Mouse (Mus musculus) liver, embryonic 14.5 days (tissue): ENCODE results near the gene 4921524J17Rik. TPM values are rescaled to one million over a fixed set of nuclear protein-coding genes. Genes with fewer than 3 reads are reported as not detected.

Experiments used
- ATAC-seq: fragments of 200-750 bp; cut with Nextera tagmentation; 2 replicates; pipeline ENCODE4 v1.8.0; 2017; ENCODE audit warnings: moderate number of reproducible peaks, mild to moderate bottlenecking, moderate library complexity; ENCODE audit not compliant: insufficient read depth
- DNase-seq, 3 experiments: peaks; one replicate each; pipeline ENCODE4 v3.0.0-alpha.2; 2012 to 2013; ENCODE audit warnings: low read depth in 3 of 3, low spot score in 3 of 3
- H3K27ac ChIP-seq: fragments of 300-500 bp; sonication (generic); 2 replicates; pipeline ENCODE4 v1.5.1; 2014; ENCODE audit warnings: moderate library complexity, mild to moderate bottlenecking, control low read depth, inconsistent platforms
- H3K27me3 ChIP-seq: fragments of 300-500 bp; sonication (generic); 2 replicates; pipeline ENCODE4 v1.6.1; 2014; ENCODE audit warnings: mild to moderate bottlenecking, low read length, moderate library complexity; ENCODE audit not compliant: control insufficient read depth, insufficient read depth
- H3K36me3 ChIP-seq: fragments of 300-500 bp; sonication (generic); replicated peaks from 2 replicates; pipeline ENCODE4 v1.6.1; 2014; ENCODE audit warnings: low read depth; ENCODE audit not compliant: control insufficient read depth, insufficient read depth
- H3K4me1 ChIP-seq, 2 experiments: fragments of 200-500 bp in 1 of 2; fragments of 300-500 bp in 1 of 2; sonication (generic) in 1 of 2; replicated peaks; 2 replicates each; pipeline ENCODE4 v1.6.1; 2012 to 2014; ENCODE audit warnings: antibody characterized with exemption in 1 of 2, inconsistent platforms in 1 of 2, low read length in 1 of 2; ENCODE audit not compliant: control insufficient read depth in 2 of 2, insufficient read depth in 2 of 2
- H3K4me2 ChIP-seq: fragments of 300-500 bp; sonication (generic); 2 replicates; pipeline ENCODE4 v1.6.1; 2014; ENCODE audit warnings: low read depth, mild to moderate bottlenecking, control low read depth, moderate library complexity
- H3K4me3 ChIP-seq, 2 experiments: fragments of 200-500 bp in 1 of 2; fragments of 300-500 bp in 1 of 2; sonication (generic) in 1 of 2; 2 replicates each; pipeline ENCODE4 v1.5.1; 2012 to 2014; ENCODE audit warnings: low read depth in 2 of 2, low read length in 2 of 2, mild to moderate bottlenecking in 2 of 2, control low read depth in 1 of 2, inconsistent platforms in 1 of 2, moderate library complexity in 1 of 2; ENCODE audit not compliant: insufficient read depth in 1 of 2
- H3K9ac ChIP-seq: fragments of 300-500 bp; sonication (generic); replicated peaks from 2 replicates; pipeline ENCODE4 v1.6.1; 2014; ENCODE audit warnings: mild to moderate bottlenecking, control low read depth, moderate library complexity
- H3K9me3 ChIP-seq: fragments of 300-500 bp; sonication (generic); 2 replicates; pipeline ENCODE4 v1.6.1; 2016; ENCODE audit warnings: low read length, mixed read lengths; ENCODE audit not compliant: control insufficient read depth
- CTCF ChIP-seq: IDR thresholded peaks from 2 replicates; pipeline ENCODE4 v1.5.1; 2016; ENCODE audit warnings: antibody characterized with exemption, low read depth, control low read depth
- EP300 ChIP-seq: IDR thresholded peaks from 2 replicates; pipeline ENCODE4 v1.6.1; 2016; ENCODE audit warnings: antibody characterized with exemption, low read depth
- WGBS: fragments of 180-500 bp; shearing (Covaris S2); extraction: QIAGEN DNeasy Blood & Tissue Kit; methylation state at CpG from one replicate; pipeline ENCODE4 v1.1.7; 2014; ENCODE audit not compliant: insufficient replicate concordance; 5-methylcytosine and 5-hydroxymethylcytosine counted together
- polyA plus RNA-seq, 2 experiments: library from polyadenylated mRNA; depleted of rRNA in 1 of 2; stranded (reverse) in 1 of 2; unstranded in 1 of 2; fragments of >200 nt; fragmentation: Nextera tagmentation in 1 of 2; extraction: Ambion mirVana in 1 of 2; gene quantifications; 2 replicates each; pipeline versions ENCODE4 v1.2.1 to v1.2.3; 2012 to 2014

The 4921524J17Rik gene
- polyA plus RNA-seq, 2 experiments, result 7.0 to 15.4 TPM

GRCm38 (mm10) chr8:85363406-85363805 lies 69.2 kb downstream of the 4921524J17Rik start:
- no peaks in the 10 kb centered on the region for H3K27me3 ChIP-seq
- no peak overlapping the region for H3K4me3 ChIP-seq
- no peak overlapping the region for H3K4me2 ChIP-seq
- H3K9me3 ChIP-seq, result no peaks in the 10 kb centered on the region
- peaks cover 21% of the 10 kb centered on the region for H3K36me3 ChIP-seq
- DNase-seq (peak in 1 of 3 experiments; percentile 30), ATAC-seq (peak; percentile 18; the same call in 1 of the 2 replicates)
- H3K27ac ChIP-seq, result no peak overlapping the region
- no peak overlapping the region for H3K9ac ChIP-seq
- TF ChIP-seq EP300 (peak; percentile 71), CTCF (no peak)
- 35% methylated on average over 6 of the region's 6 CpGs for WGBS
- H3K4me1 ChIP-seq, result peaks cover 12 to 18% of the 10 kb centered on the region in 2 experiments

- no peak for DNase-seq
- no peaks in the 10 kb centered on the region for H3K9me3 ChIP-seq
- H3K36me3 ChIP-seq, result peaks cover 31% of the 10 kb centered on the region
- H3K4me2 ChIP-seq, result no peak overlapping the region
- no peak for ATAC-seq
- H3K4me1 ChIP-seq, result peaks cover 12 to 18% of the 10 kb centered on the region in 2 experiments
- WGBS, result 79% methylated on average over 4 of the region's 4 CpGs
- H3K9ac ChIP-seq, result no peak overlapping the region
- H3K27me3 ChIP-seq, result no peaks in the 10 kb centered on the region
- TF ChIP-seq EP300 (no peak), CTCF (no peak)
- no peak overlapping the region for H3K4me3 ChIP-seq
- no peak overlapping the region for H3K27ac ChIP-seq
Observed at GRCm38 (mm10) chr8:85362211-85362610, 70.4 kb downstream of the 4921524J17Rik start.

Other genes starting within 250 kb of the 4921524J17Rik start
- gene Olfr371, start 206.8 kb downstream of the 4921524J17Rik start, polyA plus RNA-seq (2012; rRNA removed), result not detected in 2 replicates
- not detected in 2 replicates for gene Olfr371, start 206.8 kb downstream of the 4921524J17Rik start, polyA plus RNA-seq (2014; fragmentation: Nextera tagmentation; extraction: Ambion mirVana)
- gene Orc6, start 133.2 kb downstream of the 4921524J17Rik start, polyA plus RNA-seq (2012; rRNA removed), result 44.4 and 71.7 TPM in 2 replicates
- 108 and 109 TPM in 2 replicates for gene Orc6, start 133.2 kb downstream of the 4921524J17Rik start, polyA plus RNA-seq (2014; fragmentation: Nextera tagmentation; extraction: Ambion mirVana)
- 24.6 and 35.6 TPM in 2 replicates for gene Vps35, start 133.0 kb downstream of the 4921524J17Rik start, polyA plus RNA-seq (2012; rRNA removed)
- gene Vps35, start 133.0 kb downstream of the 4921524J17Rik start, polyA plus RNA-seq (2014; fragmentation: Nextera tagmentation; extraction: Ambion mirVana), result 89.9 and 97.5 TPM in 2 replicates
- 33.0 and 42.1 TPM in 2 replicates for gene Mylk3, start 46.5 kb downstream of the 4921524J17Rik start, polyA plus RNA-seq (2012; rRNA removed)
- gene Mylk3, start 46.5 kb downstream of the 4921524J17Rik start, polyA plus RNA-seq (2014; fragmentation: Nextera tagmentation; extraction: Ambion mirVana), result 48.7 and 53.1 TPM in 2 replicates
- 8.1 and 8.7 TPM in 2 replicates for gene Gpt2, start 59.7 kb upstream of the 4921524J17Rik start, polyA plus RNA-seq (2012; rRNA removed)
- gene Gpt2, start 59.7 kb upstream of the 4921524J17Rik start, polyA plus RNA-seq (2014; fragmentation: Nextera tagmentation; extraction: Ambion mirVana), result 13.1 and 15.5 TPM in 2 replicates
- gene Dnaja2, start 122.5 kb upstream of the 4921524J17Rik start, polyA plus RNA-seq (2012; rRNA removed), result 12.6 and 26.9 TPM in 2 replicates
- 73.3 and 76.2 TPM in 2 replicates for gene Dnaja2, start 122.5 kb upstream of the 4921524J17Rik start, polyA plus RNA-seq (2014; fragmentation: Nextera tagmentation; extraction: Ambion mirVana)